7 mouse cellular contexts compared by ENCODE assay signal in genomic region chr3:57294742-57295525, GRCm38 (mm10). TPM values are rescaled to one million over a fixed set of nuclear protein-coding genes. Genes with fewer than 3 reads are reported as not detected.
DNase-seq lines count a peak whose midpoint lies in the region; ATAC-seq and TF ChIP-seq lines count a peak whose summit lies in the region.

No protein-coding gene starts in this region.

- no peak for TF ChIP-seq CTCF in testis, adult 2 months (IDR thresholded peaks at IDR 0.05; ENCODE audit: control insufficient read depth, insufficient read depth, insufficient replicate concordance, low read depth, low read length)
- TF ChIP-seq CTCF in cortical plate, adult 2 months (IDR thresholded peaks at IDR 0.05; ENCODE audit: extremely low read depth, insufficient read depth, low read length) = no peak

- H3K4me1 ChIP-seq in testis, adult 2 months (ENCODE audit: control insufficient read depth, insufficient read depth, low read length) = peaks cover 9% of the 10 kb centered on the region
- no peaks in the 10 kb centered on the region for H3K4me1 ChIP-seq in cortical plate, adult 2 months (ENCODE audit: control insufficient read depth, insufficient read depth, low read length)
- H3K4me1 ChIP-seq in heart, embryonic 12.5 days (replicated peaks) = peaks cover 11% of the 10 kb centered on the region
- H3K4me1 ChIP-seq in kidney, embryonic 15.5 days = peaks cover 24% of the 10 kb centered on the region

- H3K9me3 ChIP-seq in heart, embryonic 12.5 days (replicated peaks) = no peaks in the 10 kb centered on the region
- H3K9me3 ChIP-seq in kidney, embryonic 15.5 days (replicated peaks) = no peaks in the 10 kb centered on the region

- peak overlapping the region; percentile 43 for H3K4me3 ChIP-seq in testis, adult 2 months (ENCODE audit: control insufficient read depth, low read depth, low read length)
- peak overlapping the region; percentile 18 for H3K4me3 ChIP-seq in cortical plate, adult 2 months (ENCODE audit: insufficient read depth, low read length)
- peak overlapping the region; percentile 43 for H3K4me3 ChIP-seq in heart, embryonic 12.5 days
- peak overlapping the region; percentile 42 for H3K4me3 ChIP-seq in kidney, embryonic 15.5 days (replicated peaks)

- no peak for TF ChIP-seq POLR2A in testis, adult 2 months (IDR thresholded peaks at IDR 0.05; ENCODE audit: control insufficient read depth, low read depth, low read length)
- 0 out of 2 replicates have a peak, but pooled peaks have one; percentile 18 for TF ChIP-seq POLR2A in cortical plate, adult 2 months (IDR thresholded peaks at IDR 0.05; ENCODE audit: extremely low read depth, insufficient read depth, low read length)

- no peak for DNase-seq in testis, postnatal 14 days (ENCODE audit: low spot score)
- peak; percentile 48 to 63 for DNase-seq in lung, postnatal 4 days
- no peak for DNase-seq in embryo, embryonic 11 days

- no peaks in the 10 kb centered on the region for H3K36me3 ChIP-seq in testis, adult 2 months (ENCODE audit: control insufficient read depth, insufficient read depth, low read length)
- H3K36me3 ChIP-seq in heart, embryonic 12.5 days = no peaks in the 10 kb centered on the region
- H3K36me3 ChIP-seq in kidney, embryonic 15.5 days = no peaks in the 10 kb centered on the region; the same call in 1 of the 2 replicates

- H3K4me2 ChIP-seq in heart, embryonic 12.5 days = peak overlapping the region; percentile 37
- peak overlapping the region; percentile 52 for H3K4me2 ChIP-seq in kidney, embryonic 15.5 days

- no peaks in the 10 kb centered on the region; the same call in 1 of the 2 replicates for H3K27me3 ChIP-seq in testis, adult 2 months (ENCODE audit: control insufficient read depth, insufficient read depth, low read length)
- H3K27me3 ChIP-seq in heart, embryonic 12.5 days (replicated peaks) = no peaks in the 10 kb centered on the region
- H3K27me3 ChIP-seq in kidney, embryonic 15.5 days = no peaks in the 10 kb centered on the region

- peak overlapping the region; percentile 63 for H3K27ac ChIP-seq in testis, adult 2 months (ENCODE audit: control insufficient read depth, insufficient read depth, low read depth, low read length)
- peak overlapping the region; percentile 18; the same call in 1 of the 2 replicates for H3K27ac ChIP-seq in cortical plate, adult 2 months (ENCODE audit: insufficient read depth, low read length)
- H3K27ac ChIP-seq in heart, embryonic 12.5 days (ENCODE audit: poor library complexity, severe bottlenecking) = peak overlapping the region; percentile 84
- H3K27ac ChIP-seq in kidney, embryonic 15.5 days = peak overlapping the region; percentile 93

- H3K9ac ChIP-seq in heart, embryonic 12.5 days = 0 out of 2 replicates have a peak overlapping the region, but pooled peaks have one; percentile 57
- peak overlapping the region; percentile 45 for H3K9ac ChIP-seq in kidney, embryonic 15.5 days

- WGBS in heart, embryonic 12.5 days = 55% methylated on average over 21 of the region's 21 CpGs
- 27% methylated on average over 21 of the region's 21 CpGs for WGBS in kidney, embryonic 15.5 days

- peak; percentile 60 for ATAC-seq in heart, embryonic 12.5 days (ENCODE audit: insufficient number of reproducible peaks, low FRiP score)
- ATAC-seq in kidney, embryonic 15.5 days (replicated peaks; ENCODE audit: low FRiP score) = peak; percentile 77

RNA-seq across cellular contexts. Expression of gene Tm4sf1, which starts 6.9 kb away (rescaled TPM):
- polyA plus RNA-seq in testis, adult 2 months (2012; rRNA removed) = 3.9 and 4.2 TPM in 2 replicates
- polyA plus RNA-seq in cortical plate, adult 2 months (2012; rRNA removed) = 43.1 and 43.7 TPM in 2 replicates
- polyA plus RNA-seq in heart, embryonic 12.5 days (2016; fragmentation: Nextera tagmentation; extraction: Ambion mirVana) = 166 and 176 TPM in 2 replicates
- polyA plus RNA-seq in kidney, embryonic 15.5 days (2015; fragmentation: Nextera tagmentation; extraction: Ambion mirVana) = 199 and 212 TPM in 2 replicates

Comparison
In these comparisons a context has a peak if more than half of its experiments do, and no peak if none do; other contexts are left out.
1. H3K27ac ChIP-seq: peak in every context shown above with its lines; median percentile 93 in kidney, embryonic 15.5 days; 84 in heart, embryonic 12.5 days; 63 in testis, adult 2 months; 18 in cortical plate, adult 2 months.
2. DNase-seq: peak in lung, postnatal 4 days (2 of 2); none in testis, postnatal 14 days (single experiment) and embryo, embryonic 11 days (single experiment).
3. Peak in every context shown above with its lines, with median percentiles within 50 percentile points of each other: H3K4me3 ChIP-seq.